Mouse (Mus musculus): Measurements from ENCODE around the gene Gid4. TPM values are rescaled to one million over a fixed set of nuclear protein-coding genes. Genes with fewer than 3 reads are reported as not detected.

Gene Gid4
- total RNA-seq, 2 experiments from 2014 or later, result 43.0 to 44.7 TPM

DNA sequence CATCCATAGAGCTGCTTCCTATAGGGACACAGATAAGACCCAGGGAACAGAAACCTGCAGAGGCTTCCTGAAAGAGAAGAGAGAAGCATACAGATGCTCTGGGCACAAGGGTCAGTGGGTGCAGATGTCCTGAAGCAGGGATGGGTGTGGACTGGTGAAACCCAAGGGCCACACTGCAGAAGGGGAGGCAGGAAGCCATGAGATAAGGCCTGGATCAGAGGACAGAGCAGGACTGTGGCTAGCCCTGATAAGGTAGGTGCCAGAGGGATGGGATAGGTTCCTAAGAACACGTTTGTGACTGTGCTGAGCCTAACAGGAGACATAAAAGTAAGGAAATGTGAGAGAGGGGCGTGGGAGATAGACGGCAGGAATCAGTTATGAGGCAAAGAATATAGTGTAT lies 69.3 kb downstream of the Gid4 start:
- intact Hi-C loops (cut with DNase I), result no loop called here
- DNase-seq (ENCODE audit: low spot score in 2 of 2), result no peak

DNA sequence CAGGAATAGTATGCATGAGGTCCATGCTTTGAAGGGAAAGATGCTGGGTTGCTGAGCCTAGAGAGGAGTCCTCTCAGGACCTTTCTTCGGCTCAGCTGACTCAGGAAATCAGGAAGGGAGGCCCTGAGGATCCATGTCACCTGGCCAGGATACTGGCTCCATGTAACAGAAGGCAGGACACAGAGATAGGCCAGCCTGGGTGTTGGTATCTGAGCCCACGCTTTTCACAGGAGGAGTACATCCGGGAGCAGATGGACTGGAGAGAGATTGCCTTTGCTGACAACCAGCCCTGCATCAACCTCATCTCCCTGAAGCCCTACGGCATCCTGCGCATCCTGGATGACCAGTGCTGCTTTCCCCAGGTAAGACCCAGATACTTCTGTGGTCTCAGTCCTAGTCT lies 75.8 kb downstream of the Gid4 start:
- intact Hi-C loops (cut with DNase I), result no loop called here
- DNase-seq (ENCODE audit: low spot score in 2 of 2), result no peak

GRCm38 (mm10) chr11:60495692-60496091 lies 78.7 kb downstream of the Gid4 start:
- no peak for DNase-seq (ENCODE audit: low spot score in 2 of 2)
- intact Hi-C loops (cut with DNase I), result no loop called here

Other genes starting within 250 kb of the Gid4 start
- 10 to 100 TPM; 35.5 to 36.1 TPM for gene Srebf1, start 194.6 kb upstream of the Gid4 start, total RNA-seq (2021)
- 100 to 1,000 TPM; 163 to 172 TPM for gene Tom1l2, start 64.2 kb upstream of the Gid4 start, total RNA-seq (2021)
- 10 to 100 TPM; 11.7 to 13.6 TPM for gene Drc3, start 63.8 kb upstream of the Gid4 start, total RNA-seq (2021)
- gene Atpaf2, start 1.3 kb downstream of the Gid4 start, total RNA-seq (2021), result 10 to 100 TPM; 28.7 to 30.4 TPM
- 10 to 100 TPM; 73.1 to 78.4 TPM for gene Drg2, start 37.4 kb downstream of the Gid4 start, total RNA-seq (2021)
- gene Myo15, start 52.2 kb downstream of the Gid4 start, total RNA-seq (2021), result under 1 TPM in 1 of 2 experiments, not detected in 1; 0.04 TPM
- 10 to 100 TPM; 43.5 to 44.8 TPM for gene Alkbh5, start 119.2 kb downstream of the Gid4 start, total RNA-seq (2021)

All from left cerebral cortex, postnatal 14 days (tissue).